In genomic region chr1:183369427-183370014, GRCm38 (mm10) we compare ENCODE assay signal across 8 mouse cellular contexts. TPM values are rescaled to one million over a fixed set of nuclear protein-coding genes. Genes with fewer than 3 reads are reported as not detected.
DNase-seq lines count a peak whose midpoint lies in the region; ATAC-seq and TF ChIP-seq lines count a peak whose summit lies in the region.

Gene Mia3 (minus strand): TSS chr1:183369553.

- H3K9me3 ChIP-seq in G1E (replicated peaks) = 0 out of 2 replicates have a peak, but pooled peaks cover under 1% of the 10 kb centered on the region
- no peaks in the 10 kb centered on the region for H3K9me3 ChIP-seq in forebrain, postnatal 0 days (ENCODE audit: low read length)
- no peaks in the 10 kb centered on the region for H3K9me3 ChIP-seq in lung, embryonic 15.5 days

- H3K9ac ChIP-seq in forebrain, postnatal 0 days = peak within 1 kb of the TSS; percentile 81
- peak within 1 kb of the TSS; percentile 77 for H3K9ac ChIP-seq in lung, embryonic 15.5 days

- WGBS in forebrain, postnatal 0 days = 1% methylated on average over 45 of the region's 51 CpGs
- WGBS in lung, embryonic 15.5 days = under 1% methylated on average over 34 of the region's 51 CpGs

- peak; percentile 99 for ATAC-seq in G1E (ENCODE audit: extremely low read depth, insufficient number of reproducible peaks, low FRiP score, poor library complexity, severe bottlenecking)
- peak; percentile 99 for ATAC-seq in forebrain, postnatal 0 days
- peak; percentile 98 for ATAC-seq in lung, embryonic 15.5 days (ENCODE audit: borderline replicate concordance, extremely low read depth, low FRiP score, low TSS enrichment)

- H3K27me3 ChIP-seq in G1E (ENCODE audit: insufficient read depth, low read length) = peaks cover 20% of the 10 kb centered on the region
- no peaks in the 10 kb centered on the region for H3K27me3 ChIP-seq in forebrain, postnatal 0 days (ENCODE audit: insufficient read depth, low read length)
- no peaks in the 10 kb centered on the region for H3K27me3 ChIP-seq in lung, embryonic 15.5 days

- H3K4me2 ChIP-seq in forebrain, postnatal 0 days (ENCODE audit: low read depth) = peak within 1 kb of the TSS; percentile 93
- peak within 1 kb of the TSS; percentile 80 for H3K4me2 ChIP-seq in lung, embryonic 15.5 days

- TF ChIP-seq CTCF in G1E (IDR thresholded peaks at IDR 0.05; ENCODE audit: low read depth, low read length) = no peak
- TF ChIP-seq CTCF in forebrain, postnatal 0 days (IDR thresholded peaks at IDR 0.05; ENCODE audit: low read depth) = peak; percentile 26

- peak within 1 kb of the TSS; percentile 94 for H3K4me3 ChIP-seq in G1E (ENCODE audit: low read depth, low read length)
- H3K4me3 ChIP-seq in forebrain, postnatal 0 days (ENCODE audit: low read depth, low read length) = peak within 1 kb of the TSS; percentile 89
- peak within 1 kb of the TSS; percentile 80 for H3K4me3 ChIP-seq in lung, embryonic 15.5 days

- DNase-seq in G1E (ENCODE audit: low spot score) = peak; percentile 93
- DNase-seq in cerebellum, adult 18-20 months = peak; percentile 99 to 100
- peak; percentile 98 for DNase-seq in forebrain, postnatal 0 days
- DNase-seq in heart, postnatal 4 days = peak; percentile 95
- DNase-seq in layer of hippocampus, adult 8-10 months (ENCODE audit: low spot score in 2 of 2) = peak; percentile 98
- DNase-seq in ovary, adult 18-20 months (ENCODE audit: low spot score) = peak; percentile 91
- DNase-seq in thymus, postnatal 0 days (ENCODE audit: low spot score) = peak; percentile 95

- peaks cover 38% of the 10 kb centered on the region for H3K4me1 ChIP-seq in G1E (ENCODE audit: insufficient read depth, low read depth, low read length)
- H3K4me1 ChIP-seq in forebrain, postnatal 0 days (ENCODE audit: insufficient read depth) = 0 out of 2 replicates have a peak, but pooled peaks cover 5% of the 10 kb centered on the region
- peaks cover 13% of the 10 kb centered on the region for H3K4me1 ChIP-seq in lung, embryonic 15.5 days

- peak within 1 kb of the TSS; percentile 76 for H3K27ac ChIP-seq in forebrain, postnatal 0 days (ENCODE audit: low read depth, low read length)
- peak within 1 kb of the TSS; percentile 67; the same call in 1 of the 2 replicates for H3K27ac ChIP-seq in lung, embryonic 15.5 days

- H3K36me3 ChIP-seq in G1E (replicated peaks) = peaks cover 19% of the 10 kb centered on the region
- peaks cover 5% of the 10 kb centered on the region for H3K36me3 ChIP-seq in forebrain, postnatal 0 days (ENCODE audit: insufficient read depth)
- peaks cover 9% of the 10 kb centered on the region; the same call in 1 of the 2 replicates for H3K36me3 ChIP-seq in lung, embryonic 15.5 days

RNA-seq across cellular contexts. Expression of gene Mia3, which starts in this region (rescaled TPM):
- total RNA-seq in G1E (2014; fragmentation: Nextera tagmentation) = 66.7 and 88.9 TPM in 2 replicates
- 60.9 and 72.6 TPM in 2 replicates for total RNA-seq in G1E (2017)
- 21.0 and 23.5 TPM in 2 replicates for polyA plus RNA-seq in G1E (2012)
- total RNA-seq in forebrain, postnatal 0 days (2014; rRNA removed) = 124 and 131 TPM in 2 replicates
- 62.8 and 87.3 TPM in 2 replicates for polyA plus RNA-seq in forebrain, postnatal 0 days (2015; fragmentation: Nextera tagmentation; extraction: Ambion mirVana)
- 100 to 1,000 TPM; 108 to 113 TPM for total RNA-seq in heart, postnatal 4 days (2021)
- 100 to 1,000 TPM; 209 to 231 (median 215) TPM for total RNA-seq in layer of hippocampus, adult 8-10 months (2022)
- polyA plus RNA-seq in lung, embryonic 15.5 days (2015; fragmentation: Nextera tagmentation; extraction: Ambion mirVana) = 91.2 and 92.7 TPM in 2 replicates
- polyA plus RNA-seq in thymus, postnatal 0 days (2015; fragmentation: Nextera tagmentation; extraction: Ambion mirVana) = 69.8 and 81.6 TPM in 2 replicates

Comparison
In these comparisons a context has a peak if more than half of its experiments do, and no peak if none do; other contexts are left out.
1. Peak in every context shown above with its lines: DNase-seq, ATAC-seq, H3K4me3 ChIP-seq and H3K27ac ChIP-seq.